Mouse (Mus musculus) embryonic facial prominence, embryonic 15.5 days (tissue): ENCODE measurements at regions not wholly inside any gene's neighbourhood (a gene's known extent, or its start where the extent isn't known, plus 50 kb on each side); places are given as distances from the start of the nearest gene placed in this dataset.
A peak's percentile ranks its signal among the peaks of the same experiment; 100 is the strongest.

Experiments used
- ATAC-seq: fragments of 200-750 bp; cut with Nextera tagmentation; 2 replicates; pipeline ENCODE4 v1.8.0; 2017; ENCODE audit warnings: low read depth, moderate TSS enrichment; ENCODE audit not compliant: insufficient number of reproducible peaks, low FRiP score, low TSS enrichment
- H3K27ac ChIP-seq: fragments of 300-500 bp; sonication (generic); replicated peaks from 2 replicates; pipeline ENCODE4 v1.5.1; 2015; ENCODE audit warnings: mild to moderate bottlenecking, inconsistent platforms
- H3K27me3 ChIP-seq: fragments of 300-500 bp; sonication (generic); 2 replicates; pipeline ENCODE4 v1.6.1; 2015; ENCODE audit warnings: inconsistent platforms
- H3K36me3 ChIP-seq: fragments of 300-500 bp; sonication (generic); 2 replicates; pipeline ENCODE4 v1.6.1; 2015; ENCODE audit warnings: mild to moderate bottlenecking, inconsistent platforms
- H3K4me1 ChIP-seq: fragments of 300-500 bp; sonication (generic); 2 replicates; pipeline ENCODE4 v1.6.1; 2015; ENCODE audit warnings: inconsistent platforms
- H3K4me2 ChIP-seq: fragments of 300-500 bp; sonication (generic); replicated peaks from 2 replicates; pipeline ENCODE4 v1.6.1; 2015; ENCODE audit warnings: mild to moderate bottlenecking, inconsistent platforms
- H3K4me3 ChIP-seq: fragments of 300-500 bp; sonication (generic); replicated peaks from 2 replicates; pipeline ENCODE4 v1.5.1; 2015; ENCODE audit warnings: mild to moderate bottlenecking, inconsistent platforms
- H3K9ac ChIP-seq: fragments of 300-500 bp; sonication (generic); 2 replicates; pipeline ENCODE4 v1.6.1; 2015; ENCODE audit warnings: inconsistent platforms
- H3K9me3 ChIP-seq: fragments of 300-500 bp; sonication (generic); replicated peaks from 2 replicates; pipeline ENCODE4 v1.6.1; 2016; ENCODE audit warnings: inconsistent platforms
- WGBS: fragments of 180-500 bp; shearing (Covaris S2); methylation state at CpG from one replicate; pipeline ENCODE4 v1.1.7; 2015; 5-methylcytosine and 5-hydroxymethylcytosine counted together

DNA sequence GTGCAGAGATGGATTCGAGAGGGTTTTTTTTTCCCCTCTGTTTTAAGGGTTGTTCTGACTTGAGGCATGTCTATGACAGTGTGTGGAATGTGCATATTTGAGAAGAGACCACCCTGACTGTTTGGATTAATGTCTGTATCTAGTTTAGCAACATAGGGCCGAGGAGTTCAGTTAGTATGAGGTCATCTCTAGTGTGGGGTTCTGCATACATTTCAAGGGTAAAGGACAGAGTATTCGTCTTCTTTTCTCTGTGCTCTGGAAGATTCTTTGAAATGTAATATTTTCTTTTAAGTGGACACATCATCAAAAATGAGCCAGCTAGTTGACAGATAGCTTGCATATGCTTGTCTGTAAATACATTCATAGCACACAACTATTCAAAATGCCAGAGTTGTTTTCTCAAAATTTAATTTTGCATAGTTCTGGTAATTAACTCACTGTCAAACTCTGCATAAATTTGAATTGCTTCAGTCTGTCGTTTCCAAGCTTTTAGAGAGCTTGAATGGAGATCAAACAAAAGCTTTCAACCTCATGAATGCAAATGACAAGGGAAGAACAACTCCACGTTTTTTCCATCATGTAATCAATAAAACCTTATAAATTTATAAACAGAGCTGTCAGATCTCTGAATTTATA lies 415.5 kb downstream of the Adamts20 start:
- H3K4me2 ChIP-seq, result no peak overlapping the region
- H3K4me3 ChIP-seq, result no peak overlapping the region
- no peak overlapping the region for H3K9ac ChIP-seq
- H3K27me3 ChIP-seq, result no peaks in the 10 kb centered on the region
- H3K4me1 ChIP-seq, result no peaks in the 10 kb centered on the region
- 16% methylated on average over 5 of the region's 5 CpGs for WGBS
- no peak for ATAC-seq
- no peaks in the 10 kb centered on the region for H3K36me3 ChIP-seq
- H3K27ac ChIP-seq, result no peak overlapping the region
- H3K9me3 ChIP-seq, result no peaks in the 10 kb centered on the region

DNA sequence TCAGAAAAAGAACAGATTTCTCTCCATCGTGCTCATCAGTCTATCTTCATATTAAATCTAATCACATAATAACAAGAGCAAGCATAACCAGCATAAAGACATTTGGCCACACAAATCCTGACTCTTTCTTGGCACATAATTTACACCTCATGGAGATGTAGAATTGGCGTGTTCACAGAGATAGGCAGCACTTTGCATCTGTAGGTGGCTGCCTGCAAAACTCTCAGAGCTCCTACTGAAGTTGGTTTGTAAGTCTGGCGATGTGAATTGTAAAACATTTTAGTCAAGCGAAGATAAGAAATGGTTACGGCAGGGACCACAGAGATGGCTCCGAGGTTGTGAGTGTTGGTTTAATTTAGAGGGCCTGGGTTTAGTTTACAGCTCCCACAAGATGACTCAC lies 419.0 kb downstream of the Adamts20 start:
- H3K4me1 ChIP-seq, result no peaks in the 10 kb centered on the region
- no peak for ATAC-seq
- H3K27me3 ChIP-seq, result no peaks in the 10 kb centered on the region
- no peak overlapping the region for H3K9ac ChIP-seq
- WGBS, result 91% methylated on average over 6 of the region's 6 CpGs
- H3K4me2 ChIP-seq, result no peak overlapping the region
- H3K9me3 ChIP-seq, result no peaks in the 10 kb centered on the region; the same call in 1 of the 2 replicates
- H3K4me3 ChIP-seq, result no peak overlapping the region
- no peaks in the 10 kb centered on the region for H3K36me3 ChIP-seq
- H3K27ac ChIP-seq, result no peak overlapping the region

DNA sequence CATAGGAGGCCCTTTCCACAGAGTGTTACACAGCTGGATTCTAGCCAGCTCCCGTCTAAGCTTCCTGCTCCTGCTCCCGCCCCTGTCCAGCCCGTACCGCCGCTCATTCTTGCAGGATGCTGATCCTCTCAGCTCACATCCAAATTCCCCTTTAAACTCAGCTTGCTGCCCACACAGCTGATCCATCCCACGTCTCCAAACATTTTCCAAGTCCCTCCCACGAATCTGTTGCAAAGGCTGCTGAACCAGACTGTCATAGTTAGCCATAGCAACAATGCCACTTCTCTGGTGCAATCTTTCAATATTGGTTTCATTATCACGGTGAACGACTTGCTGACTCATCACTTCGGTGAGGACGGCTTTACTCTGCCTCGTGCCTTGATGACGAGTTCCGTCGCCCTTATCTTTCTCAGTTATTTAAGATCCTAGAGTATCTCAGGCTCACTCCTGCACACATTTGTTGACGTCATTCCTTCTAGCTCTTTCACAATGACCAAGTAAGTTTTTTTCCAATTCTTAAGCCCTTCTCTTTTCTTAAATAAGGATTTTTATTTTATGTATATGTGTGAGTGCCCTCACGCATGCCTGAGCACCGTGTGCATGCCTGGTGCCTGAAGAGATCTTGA lies 420.0 kb downstream of the Adamts20 start:
- Histone ChIP-seq H3K4me3 (no peak overlapping the region), H3K9me3 (no peaks in the 10 kb centered on the region; the same call in 1 of the 2 replicates), H3K9ac (no peak overlapping the region), H3K36me3 (no peaks in the 10 kb centered on the region), H3K27me3 (no peaks in the 10 kb centered on the region), H3K4me1 (no peaks in the 10 kb centered on the region), H3K4me2 (no peak overlapping the region), H3K27ac (no peak overlapping the region)
- 67% methylated on average over 18 of the region's 18 CpGs for WGBS
- ATAC-seq, result no peak

DNA sequence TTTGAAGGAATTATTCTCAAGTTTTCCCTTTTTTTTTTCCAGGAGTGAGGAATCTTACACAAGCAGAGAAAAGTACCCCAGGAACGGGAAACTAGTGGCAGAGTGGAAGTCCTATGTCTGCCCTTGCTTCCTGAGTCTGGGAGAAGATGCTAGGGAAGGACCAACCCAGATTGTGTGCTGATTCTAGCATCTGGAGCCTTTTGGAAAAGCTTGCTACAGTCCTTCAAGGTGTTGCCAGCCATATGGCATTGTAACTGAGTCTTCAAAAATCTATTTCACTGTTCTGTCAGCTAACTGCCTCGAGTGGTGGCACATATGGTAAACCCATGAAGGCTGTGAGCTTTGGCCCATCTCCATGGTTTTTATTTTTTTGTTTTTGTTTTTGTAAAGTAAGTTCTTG lies 432.3 kb downstream of the Adamts20 start:
- H3K4me1 ChIP-seq, result no peaks in the 10 kb centered on the region
- no peak for ATAC-seq
- no peaks in the 10 kb centered on the region for H3K9me3 ChIP-seq
- no peaks in the 10 kb centered on the region for H3K36me3 ChIP-seq
- no peak overlapping the region for H3K4me2 ChIP-seq
- no peaks in the 10 kb centered on the region for H3K27me3 ChIP-seq
- WGBS, result 65% methylated on average over 2 of the region's 2 CpGs
- no peak overlapping the region for H3K4me3 ChIP-seq
- no peak overlapping the region for H3K27ac ChIP-seq
- no peak overlapping the region for H3K9ac ChIP-seq

DNA sequence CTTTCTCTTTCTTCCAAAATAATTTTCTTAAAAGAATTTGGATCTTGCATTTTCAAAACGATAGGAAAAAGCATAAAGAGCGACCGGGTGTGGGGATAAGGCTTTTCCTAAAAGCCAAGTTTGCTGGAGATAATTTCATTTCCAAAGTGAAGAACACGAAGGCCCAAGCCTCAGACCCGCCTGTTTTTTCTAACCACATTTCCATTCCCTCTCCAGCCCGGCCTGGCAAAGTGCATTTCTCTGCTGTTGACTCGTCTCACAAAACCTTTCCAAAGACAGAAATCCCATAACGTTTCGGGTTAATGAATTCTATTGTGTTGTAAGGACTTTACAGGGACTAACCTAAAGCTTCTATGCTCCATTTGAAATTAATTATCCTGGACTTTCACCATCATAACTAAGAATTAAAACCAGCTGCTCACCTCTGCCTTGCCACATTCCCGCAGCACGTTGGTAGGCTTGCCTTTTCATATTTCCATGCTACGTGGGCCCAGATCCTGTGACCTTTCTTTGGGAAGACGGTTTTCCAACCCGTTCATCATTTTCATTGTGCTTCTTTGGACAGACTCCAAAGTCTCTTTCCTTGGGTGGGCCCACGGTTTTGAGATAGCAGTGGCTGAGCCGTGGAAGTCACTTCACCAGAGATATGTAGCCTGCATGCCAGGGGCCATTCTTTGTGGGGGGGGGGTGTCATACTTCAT lies 430.5 kb upstream of the Prickle1 start:
- no peaks in the 10 kb centered on the region for H3K9me3 ChIP-seq
- H3K4me2 ChIP-seq, result no peak overlapping the region
- H3K36me3 ChIP-seq, result no peaks in the 10 kb centered on the region
- H3K4me1 ChIP-seq, result peaks cover 17% of the 10 kb centered on the region; the same call in 1 of the 2 replicates
- no peak overlapping the region for H3K4me3 ChIP-seq
- 31% methylated on average over 16 of the region's 16 CpGs for WGBS
- no peak for ATAC-seq
- no peaks in the 10 kb centered on the region for H3K27me3 ChIP-seq
- peak overlapping the region; percentile 87 for H3K27ac ChIP-seq
- no peak overlapping the region for H3K9ac ChIP-seq

DNA sequence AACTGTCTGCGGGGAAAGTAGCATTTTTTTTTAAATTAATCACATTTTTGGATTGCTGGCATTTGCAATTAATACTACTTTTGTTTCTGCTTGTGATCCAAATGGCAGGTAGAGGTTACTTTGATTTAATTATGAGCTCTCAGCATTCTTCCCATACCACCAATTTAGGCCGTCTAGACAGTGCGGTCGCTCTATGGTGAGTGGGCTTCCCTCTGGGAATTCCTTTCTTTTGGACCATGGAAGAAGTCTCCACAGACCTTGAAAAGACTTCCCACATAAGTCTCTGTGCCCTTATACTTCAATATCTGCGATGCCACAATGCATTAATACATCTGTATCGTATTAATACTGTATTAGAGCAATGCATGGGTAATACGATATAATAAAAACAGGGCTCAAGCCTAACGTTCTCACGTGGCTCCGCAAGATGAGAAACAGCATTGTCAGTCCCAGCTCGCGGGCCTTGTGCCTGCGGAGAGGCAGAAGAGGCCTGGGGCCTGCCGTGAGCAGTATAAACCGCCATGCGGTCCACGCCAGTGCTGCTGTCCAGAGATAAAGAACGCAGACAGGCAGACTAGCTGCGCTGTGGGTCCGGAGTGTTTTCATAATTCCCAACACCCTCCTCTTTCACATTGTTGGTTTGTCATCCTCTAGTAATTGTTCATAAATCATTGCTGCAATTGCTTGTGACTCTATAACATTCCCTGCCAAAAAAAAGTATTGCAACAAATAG lies 429.7 kb upstream of the Prickle1 start:
- Histone ChIP-seq H3K27ac (peak overlapping the region; percentile 87), H3K4me2 (no peak overlapping the region), H3K9me3 (no peaks in the 10 kb centered on the region), H3K4me3 (no peak overlapping the region), H3K36me3 (no peaks in the 10 kb centered on the region), H3K9ac (no peak overlapping the region), H3K27me3 (no peaks in the 10 kb centered on the region), H3K4me1 (peaks cover 17% of the 10 kb centered on the region; the same call in 1 of the 2 replicates)
- ATAC-seq, result 0 out of 2 replicates have a peak, but pooled peaks have one; percentile 24
- 40% methylated on average over 20 of the region's 20 CpGs for WGBS

DNA sequence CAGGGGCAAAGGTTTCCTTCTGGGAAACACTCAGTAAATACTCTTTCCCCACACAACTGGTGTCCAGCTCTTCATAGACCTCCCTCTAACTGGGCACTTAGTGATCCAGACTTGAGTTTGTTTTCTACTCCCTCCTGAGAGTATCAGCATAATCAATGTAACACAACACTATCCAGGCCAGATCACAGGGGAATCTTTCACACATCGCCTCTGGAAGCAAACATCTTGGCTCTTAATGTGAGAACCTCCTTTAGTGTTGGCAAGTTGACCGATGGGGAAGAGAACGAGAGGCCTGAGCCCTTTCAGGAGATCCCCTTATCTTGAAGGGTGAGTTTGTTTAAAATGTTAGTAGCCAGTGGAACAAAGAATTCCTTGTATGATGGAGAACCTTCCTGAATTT lies 429.1 kb upstream of the Prickle1 start:
- H3K4me3 ChIP-seq, result no peak overlapping the region
- 66% methylated on average over 3 of the region's 3 CpGs for WGBS
- H3K9me3 ChIP-seq, result no peaks in the 10 kb centered on the region
- H3K36me3 ChIP-seq, result no peaks in the 10 kb centered on the region
- H3K4me1 ChIP-seq, result peaks cover 17% of the 10 kb centered on the region; the same call in 1 of the 2 replicates
- H3K27me3 ChIP-seq, result no peaks in the 10 kb centered on the region
- no peak overlapping the region for H3K4me2 ChIP-seq
- no peak for ATAC-seq
- H3K27ac ChIP-seq, result peak overlapping the region; percentile 35
- H3K9ac ChIP-seq, result no peak overlapping the region

DNA sequence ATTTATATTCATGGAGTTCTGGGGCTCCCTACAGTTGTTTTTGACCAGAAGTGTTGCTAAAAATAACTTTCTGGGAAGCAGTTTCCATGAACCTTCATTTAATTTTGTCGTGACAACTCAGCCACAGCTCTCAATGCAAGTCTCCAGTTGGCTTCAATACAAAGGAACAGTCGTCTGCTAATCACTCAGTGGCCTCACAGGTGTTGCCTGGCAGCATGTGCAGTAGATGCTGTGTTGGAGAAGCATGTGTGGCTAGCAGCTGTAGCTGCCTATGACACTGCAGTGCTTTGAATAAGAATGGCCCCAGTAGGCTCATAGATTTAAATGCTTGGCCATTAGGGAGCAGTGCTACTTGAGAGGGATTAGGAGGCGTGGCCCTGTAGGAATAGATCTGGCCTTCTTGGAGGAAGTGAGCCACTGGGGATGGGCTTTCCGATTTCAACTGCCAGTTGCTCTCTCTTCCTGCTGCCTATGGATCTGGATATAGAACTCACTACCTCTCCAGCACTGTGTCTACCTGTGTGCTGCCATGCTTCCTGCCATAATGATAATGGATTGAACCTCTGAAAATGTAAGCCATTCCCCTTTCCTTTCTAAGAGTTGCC lies 428.5 kb upstream of the Prickle1 start:
- Histone ChIP-seq H3K4me3 (no peak overlapping the region), H3K9me3 (no peaks in the 10 kb centered on the region), H3K9ac (no peak overlapping the region), H3K27me3 (no peaks in the 10 kb centered on the region), H3K4me2 (no peak overlapping the region), H3K27ac (peak overlapping the region; percentile 51), H3K4me1 (peaks cover 17% of the 10 kb centered on the region; the same call in 1 of the 2 replicates), H3K36me3 (no peaks in the 10 kb centered on the region)
- WGBS, result 53% methylated on average over 4 of the region's 4 CpGs
- peak; percentile 54; the same call in 1 of the 2 replicates for ATAC-seq

DNA sequence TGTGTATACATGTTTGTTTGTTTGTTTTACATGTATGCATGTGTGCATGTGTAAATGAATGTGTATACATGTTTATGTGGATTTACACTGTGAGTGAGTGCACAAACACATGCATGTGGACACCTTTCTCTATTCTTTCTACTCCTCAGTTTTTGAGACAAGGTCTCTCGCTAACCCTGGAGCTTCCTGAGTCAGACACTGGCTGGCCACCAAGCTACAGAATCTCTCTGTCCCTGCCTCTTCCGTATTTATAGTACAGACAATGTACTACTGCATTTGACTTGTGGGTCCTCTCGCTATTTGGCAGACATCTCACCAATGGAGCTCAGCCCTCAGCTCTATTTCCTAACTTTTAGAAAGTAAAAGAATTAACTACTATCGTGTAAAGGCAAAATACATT lies 427.8 kb upstream of the Prickle1 start:
- peak overlapping the region; percentile 51; the same call in 1 of the 2 replicates for H3K27ac ChIP-seq
- H3K4me2 ChIP-seq, result no peak overlapping the region
- H3K4me3 ChIP-seq, result no peak overlapping the region
- no peak overlapping the region for H3K9ac ChIP-seq
- no peaks in the 10 kb centered on the region for H3K27me3 ChIP-seq
- peaks cover 17% of the 10 kb centered on the region; the same call in 1 of the 2 replicates for H3K4me1 ChIP-seq
- H3K36me3 ChIP-seq, result no peaks in the 10 kb centered on the region
- H3K9me3 ChIP-seq, result no peaks in the 10 kb centered on the region
- ATAC-seq, result no peak
- 72% methylated on average over 4 of the region's 4 CpGs for WGBS

DNA sequence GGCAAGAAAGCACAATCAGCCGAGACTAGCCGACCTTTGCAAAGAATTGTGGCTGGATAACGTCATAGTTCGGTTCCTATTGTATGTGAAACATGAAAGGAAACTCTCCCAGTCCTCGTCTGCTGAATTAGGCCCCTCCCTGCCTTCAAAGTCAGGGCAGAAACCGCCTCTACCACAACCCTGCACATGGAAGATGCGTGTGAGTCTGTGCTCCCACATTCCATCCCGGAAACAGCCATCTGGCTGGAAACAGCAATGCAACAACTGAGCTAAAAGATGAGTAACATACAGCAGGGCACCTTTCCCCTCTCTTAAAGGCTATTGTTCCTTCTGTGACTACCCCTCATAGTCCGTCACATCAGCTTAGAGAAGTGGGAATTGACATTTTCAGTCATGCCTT lies 422.1 kb upstream of the Prickle1 start:
- H3K4me1 ChIP-seq, result no peaks in the 10 kb centered on the region
- H3K4me2 ChIP-seq, result no peak overlapping the region
- ATAC-seq, result no peak
- H3K4me3 ChIP-seq, result no peak overlapping the region
- no peak overlapping the region for H3K9ac ChIP-seq
- no peak overlapping the region for H3K27ac ChIP-seq
- WGBS, result 45% methylated on average over 9 of the region's 9 CpGs
- H3K9me3 ChIP-seq, result no peaks in the 10 kb centered on the region
- H3K36me3 ChIP-seq, result no peaks in the 10 kb centered on the region
- no peaks in the 10 kb centered on the region for H3K27me3 ChIP-seq

DNA sequence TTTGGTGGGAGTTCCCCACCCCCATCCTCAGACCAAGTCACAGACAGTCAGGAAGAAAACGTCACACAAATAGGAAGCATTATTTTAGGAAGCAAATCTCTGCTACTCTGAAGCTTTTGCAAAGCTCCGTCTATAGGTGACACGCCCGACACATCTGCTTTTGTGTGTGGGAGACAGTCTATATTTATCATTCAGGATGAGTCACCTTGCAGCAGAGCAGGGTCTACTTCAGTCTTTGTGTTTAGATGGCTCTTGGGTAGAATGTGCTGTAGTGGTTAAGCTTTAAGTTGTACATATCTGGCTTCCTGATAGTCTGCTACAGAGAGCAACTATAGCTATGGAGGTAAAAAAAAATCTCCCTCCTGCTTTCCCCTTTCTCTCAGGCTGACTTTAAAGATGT lies 415.8 kb upstream of the Prickle1 start:
- Histone ChIP-seq H3K4me2 (no peak overlapping the region), H3K36me3 (no peaks in the 10 kb centered on the region), H3K27me3 (no peaks in the 10 kb centered on the region), H3K9ac (no peak overlapping the region), H3K4me3 (no peak overlapping the region), H3K9me3 (no peaks in the 10 kb centered on the region), H3K4me1 (0 out of 2 replicates have a peak, but pooled peaks cover 12% of the 10 kb centered on the region), H3K27ac (no peak overlapping the region)
- no peak for ATAC-seq
- WGBS, result 47% methylated on average over 4 of the region's 4 CpGs
